Mouse (Mus musculus) left cerebral cortex, postnatal 36 days (tissue): ENCODE results near the gene Slco1a4. TPM values are rescaled to one million over a fixed set of nuclear protein-coding genes. Genes with fewer than 3 reads are reported as not detected.
"Not testable (repeated sequence)": the region's sequence is repeated elsewhere in the genome, so short reads cannot be mapped to it uniquely, and the experiment has no call there.

ENCODE experiments used
- DNase-seq, 2 experiments: peaks; one replicate each; pipeline ENCODE4 v3.0.0; 2021 to 2022; ENCODE audit warnings: low spot score in 2 of 2, mixed read lengths in 1 of 2
- intact Hi-C: fragments of 180-260 bp; cut with DNase I; formaldehyde crosslinking; loops from one replicate; pipeline ENCODE4 v1.15.1; 2025
- total RNA-seq, 2 experiments: library from RNA; stranded (reverse); gene quantifications; 2 replicates each; pipeline ENCODE4 v1.2.3; 2021

Gene Slco1a4
- total RNA-seq: 10 to 100 TPM; 50.2 to 51.1 TPM

DNA sequence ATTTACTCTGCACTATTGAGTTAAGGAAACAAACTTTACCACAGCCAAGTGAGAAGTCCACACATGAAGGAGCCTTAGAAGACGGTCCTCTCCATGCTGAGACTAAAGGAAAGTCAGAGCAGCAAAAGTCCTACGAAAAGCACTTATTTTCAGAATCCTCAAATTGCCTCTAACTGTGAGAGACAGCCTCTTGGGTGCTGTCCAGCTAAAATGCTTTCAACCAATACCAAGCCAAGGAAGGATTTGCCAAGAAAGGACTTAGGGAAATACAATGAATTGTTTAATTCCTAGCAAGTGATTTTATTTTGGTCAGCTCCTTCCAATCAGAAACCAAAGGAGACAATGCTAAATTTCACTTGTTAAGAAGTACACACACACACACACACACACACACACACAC lies at the start of gene Slco1a4:
Gene Slco1a4, minus strand, starts transcription at position 115 of the 400 bp plus-strand sequence.
- no peak for DNase-seq

GRCm38 (mm10) chr6:141898197-141898596 lies 42.2 kb upstream of the Slco1a4 start:
- intact Hi-C loops: no loop called here
- no peak for DNase-seq

More for the DNA sequence above, at the start of gene Slco1a4:
- intact Hi-C loops: loop anchor here (10.0 kb wide), 1 partner anchor 179 kb away; no protein-coding TSS in a partner anchor

DNA sequence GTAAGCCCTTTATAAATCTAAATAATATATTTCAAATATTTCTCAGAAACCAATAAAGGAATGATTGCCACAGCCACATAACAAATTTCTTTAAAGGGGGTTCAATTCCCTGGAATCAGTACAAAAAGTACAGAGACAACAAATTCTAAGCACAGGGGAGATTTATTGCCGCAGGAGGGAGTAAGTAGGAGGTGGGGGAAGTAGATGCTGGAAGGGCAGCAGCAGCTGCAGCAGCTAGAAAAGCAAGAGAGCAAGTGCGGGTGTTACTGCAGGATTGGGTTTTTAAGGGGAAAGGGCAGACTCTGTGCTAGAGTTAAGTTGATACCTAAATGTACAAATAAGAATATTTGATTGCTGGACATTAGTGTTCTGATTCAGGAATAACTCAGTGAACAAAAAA lies 33.7 kb upstream of the Slco1a4 start:
- intact Hi-C loops: no loop called here
- no peak for DNase-seq

GRCm38 (mm10) chr6:141888248-141888647 lies 32.2 kb upstream of the Slco1a4 start:
- DNase-seq: no peak
- intact Hi-C loops: no loop called here

- no peak for DNase-seq
- intact Hi-C loops: no loop called here
These were observed 26.6 kb upstream of the Slco1a4 start for GRCm38 (mm10) chr6:141882581-141882980.

- DNase-seq, intact Hi-C loops: not testable (repeated sequence)
These were observed 19.7 kb upstream of the Slco1a4 start for GRCm38 (mm10) chr6:141875742-141876141.

GRCm38 (mm10) chr6:141871711-141872110 lies 15.7 kb upstream of the Slco1a4 start:
- intact Hi-C loops: no loop called here
- no peak for DNase-seq

GRCm38 (mm10) chr6:141868735-141869134 lies 12.7 kb upstream of the Slco1a4 start:
- intact Hi-C loops: no loop called here

DNA sequence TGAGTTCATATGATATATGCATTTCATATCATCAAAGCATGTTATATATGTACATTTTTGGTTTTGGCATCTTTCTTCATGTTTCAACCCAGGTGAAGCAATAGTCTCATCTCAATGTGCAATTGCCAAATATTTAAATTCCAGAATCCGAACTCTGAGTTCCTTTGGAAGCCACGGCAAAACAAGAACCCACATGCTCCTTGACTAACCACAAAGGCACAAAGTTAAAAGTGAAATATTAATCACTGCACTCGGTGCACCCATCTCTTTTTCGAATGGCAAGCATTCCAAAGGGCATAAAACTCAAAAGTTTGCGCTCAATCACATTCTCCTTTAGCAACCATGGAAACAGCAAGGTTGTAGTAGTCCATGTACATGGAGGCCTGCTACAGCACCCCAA lies 10.0 kb upstream of the Slco1a4 start:
- intact Hi-C loops: no loop called here
- no peak for DNase-seq

More at GRCm38 (mm10) chr6:141868735-141869134, 12.7 kb upstream of the Slco1a4 start:
- DNase-seq: no peak

GRCm38 (mm10) chr6:141857735-141858531 lies 1.9 kb upstream of the Slco1a4 start:
- no peak for DNase-seq
- intact Hi-C loops: loop anchor here (10.0 kb wide), 1 partner anchor 177 kb away; no protein-coding TSS in a partner anchor

DNA sequence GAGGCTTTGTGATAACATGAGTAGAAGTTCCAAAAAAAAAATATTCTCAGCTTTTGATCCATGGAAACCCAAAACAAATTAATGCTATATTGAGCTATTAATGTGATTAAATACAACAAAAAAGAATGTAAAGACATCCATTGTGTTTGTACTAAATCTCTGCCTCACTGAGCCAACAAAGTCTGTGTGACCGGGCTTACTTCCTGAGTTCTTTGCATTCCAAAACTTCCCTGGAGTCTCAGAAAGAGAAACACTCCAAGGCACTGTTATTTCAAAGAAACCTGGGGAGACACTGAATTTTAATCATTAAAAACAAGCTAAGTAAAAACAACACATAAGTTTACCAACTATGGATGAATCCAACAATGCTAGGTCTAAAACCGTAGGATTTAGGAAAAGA lies 2.4 kb downstream of the Slco1a4 start:
- intact Hi-C loops: loop anchor here (10.0 kb wide), 1 partner anchor 181 kb away; no protein-coding TSS in a partner anchor
- no peak for DNase-seq

GRCm38 (mm10) chr6:141849051-141849450 lies 6.9 kb downstream of the Slco1a4 start:
- intact Hi-C loops: no loop called here
- no peak for DNase-seq

DNA sequence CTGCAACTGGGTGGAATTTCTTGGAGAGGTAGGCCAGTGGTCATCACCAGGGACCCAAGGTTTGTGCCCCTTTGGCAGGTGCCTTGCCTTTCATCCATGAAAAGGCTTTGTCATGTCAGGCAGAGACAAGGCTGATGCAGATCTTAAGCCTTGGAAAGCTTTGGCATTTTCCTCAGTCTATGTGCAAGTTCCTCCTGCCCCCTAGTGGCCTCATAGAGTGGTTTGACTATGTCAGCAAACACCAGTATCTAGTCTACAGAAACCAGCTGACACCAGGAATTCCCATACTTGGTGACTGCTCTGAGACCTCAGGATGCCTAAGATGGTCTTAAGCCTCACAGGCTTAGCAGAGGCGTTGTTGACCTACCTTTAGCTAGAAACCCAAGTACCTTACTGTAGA lies 58.2 kb downstream of the Slco1a4 start:
- intact Hi-C loops: no loop called here
- peak; percentile 5 to 6 for DNase-seq

DNA sequence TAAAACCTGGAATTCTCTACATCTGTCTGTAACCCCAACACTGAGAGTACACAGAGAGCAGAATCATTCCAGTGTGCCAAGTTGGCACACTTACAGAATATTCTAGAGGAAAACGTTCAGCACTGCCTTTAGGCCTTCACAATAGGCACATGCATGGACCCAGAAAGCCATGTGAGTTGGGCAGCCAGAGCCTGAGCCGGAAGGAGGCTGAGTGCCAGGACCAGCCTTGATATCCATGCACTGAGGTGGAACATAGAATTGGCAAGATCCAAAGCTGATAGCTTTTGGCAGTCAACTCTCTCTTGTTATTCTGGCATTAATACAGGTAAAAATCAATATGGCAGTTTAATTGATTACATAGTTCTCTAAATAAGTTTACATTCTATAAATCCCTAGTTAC lies 81.5 kb downstream of the Slco1a4 start:
- intact Hi-C loops: no loop called here
- no peak for DNase-seq

DNA sequence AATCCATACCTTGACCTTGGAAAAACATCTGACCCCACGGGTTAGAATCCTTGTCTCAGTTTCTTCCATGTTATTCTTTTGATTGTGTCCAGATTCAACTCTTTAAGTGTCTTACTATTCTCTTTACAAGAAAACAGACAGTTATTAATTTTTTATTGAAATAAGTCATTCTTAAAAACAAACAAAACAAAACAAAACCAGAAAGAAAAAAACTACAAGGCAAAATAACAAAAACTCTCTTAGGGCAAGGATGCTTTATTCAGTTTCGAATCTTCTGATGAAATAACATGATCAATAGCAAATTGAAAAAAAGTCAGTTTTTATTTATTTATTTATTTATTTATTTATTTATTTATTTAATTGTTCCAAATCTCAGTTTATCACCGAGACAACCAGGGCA lies 82.3 kb downstream of the Slco1a4 start, which contains the start of gene Gm5724:
Gene Gm5724, minus strand, starts transcription at position 101 of the 400 bp plus-strand sequence.
- intact Hi-C loops: no loop called here
- no peak for DNase-seq

Other genes starting within 250 kb of the Slco1a4 start
- gene Slco1b2, start 226.7 kb downstream of the Slco1a4 start, total RNA-seq: under 1 TPM in 1 of 2 experiments, not detected in 1; 0.50 TPM
- not detected for gene Gm5724, start 82.4 kb downstream of the Slco1a4 start, total RNA-seq
- not detected for gene Slco1a1, start 90.8 kb upstream of the Slco1a4 start, total RNA-seq
- gene Gm6614, start 155.2 kb upstream of the Slco1a4 start, total RNA-seq: not detected